Mouse (Mus musculus): ENCODE measurements around the gene Ube3c. TPM values are rescaled to one million over a fixed set of nuclear protein-coding genes. Genes with fewer than 3 reads are reported as not detected.
A peak's percentile ranks its signal among the peaks of the same experiment; 100 is the strongest.
"Not testable (repeated sequence)": the region's sequence is repeated elsewhere in the genome, so short reads cannot be mapped to it uniquely, and the experiment has no call there.

Ube3c gene
- polyA plus RNA-seq, 1 experiment from 2014 or later: 20.4 TPM

- not testable (repeated sequence) for DNase-seq (ENCODE audit: low spot score); H3K9me3 ChIP-seq (replicated peaks; ENCODE audit: control insufficient read depth, low read length)
- H3K36me3 ChIP-seq (ENCODE audit: control insufficient read depth, insufficient read depth, low read length): peaks cover 51% of the 10 kb centered on the region
Observed at GRCm38 (mm10) chr5:29592161-29592560, 23.1 kb downstream of the Ube3c start.

GRCm38 (mm10) chr5:29606546-29606945 is 37.5 kb downstream of the Ube3c start:
- Histone ChIP-seq H3K27ac (ENCODE audit: low read depth, low read length) (no peak overlapping the region), H3K9ac (ENCODE audit: low read length) (no peak overlapping the region), H3K4me1 (ENCODE audit: control insufficient read depth, insufficient read depth, low read length) (no peaks in the 10 kb centered on the region), H3K27me3 (replicated peaks; ENCODE audit: control insufficient read depth, insufficient read depth, low read length) (no peaks in the 10 kb centered on the region), H3K9me3 (replicated peaks; ENCODE audit: control insufficient read depth, low read length) (no peaks in the 10 kb centered on the region), H3K4me2 (ENCODE audit: low read length) (no peak overlapping the region), H3K4me3 (ENCODE audit: low read depth, low read length) (no peak overlapping the region), H3K36me3 (ENCODE audit: control insufficient read depth, insufficient read depth, low read length) (peaks cover 61% of the 10 kb centered on the region)
- WGBS: 75% methylated on average over 2 of the region's 2 CpGs
- DNase-seq (ENCODE audit: low spot score) (peak; percentile 13), ATAC-seq (no peak)

More at GRCm38 (mm10) chr5:29592161-29592560, 23.1 kb downstream of the Ube3c start:
- ATAC-seq; H3K4me2 ChIP-seq (ENCODE audit: low read length); H3K27me3 ChIP-seq (replicated peaks; ENCODE audit: control insufficient read depth, insufficient read depth, low read length); H3K4me3 ChIP-seq (ENCODE audit: low read depth, low read length); H3K27ac ChIP-seq (ENCODE audit: low read depth, low read length); H3K9ac ChIP-seq (ENCODE audit: low read length); H3K4me1 ChIP-seq (ENCODE audit: control insufficient read depth, insufficient read depth, low read length): not testable (repeated sequence)
- whole genome bisulfite sequencing: 97% methylated on average over 7 of the region's 7 CpGs

- no peak for DNase-seq (ENCODE audit: low spot score)
- 93% methylated on average over 10 of the region's 10 CpGs for WGBS
Observed at GRCm38 (mm10) chr5:29625610-29626009, 56.6 kb downstream of the Ube3c start.

GRCm38 (mm10) chr5:29629941-29630340 is 60.9 kb downstream of the Ube3c start:
- H3K4me3 ChIP-seq (ENCODE audit: low read depth, low read length): no peak overlapping the region
- no peak overlapping the region for H3K4me2 ChIP-seq (ENCODE audit: low read length)
- no peak overlapping the region for H3K9ac ChIP-seq (ENCODE audit: low read length)
- H3K36me3 ChIP-seq (ENCODE audit: control insufficient read depth, insufficient read depth, low read length): peaks cover 46% of the 10 kb centered on the region
- H3K27me3 ChIP-seq (replicated peaks; ENCODE audit: control insufficient read depth, insufficient read depth, low read length): no peaks in the 10 kb centered on the region
- no peak for ATAC-seq
- no peak for DNase-seq (ENCODE audit: low spot score)
- no peaks in the 10 kb centered on the region for H3K9me3 ChIP-seq (replicated peaks; ENCODE audit: control insufficient read depth, low read length)
- 83% methylated on average over 2 of the region's 2 CpGs for WGBS
- H3K27ac ChIP-seq (ENCODE audit: low read depth, low read length): no peak overlapping the region
- no peaks in the 10 kb centered on the region; the same call in 1 of the 2 replicates for H3K4me1 ChIP-seq (ENCODE audit: control insufficient read depth, insufficient read depth, low read length)

More at GRCm38 (mm10) chr5:29625610-29626009, 56.6 kb downstream of the Ube3c start:
- H3K9me3 ChIP-seq (replicated peaks; ENCODE audit: control insufficient read depth, low read length): no peaks in the 10 kb centered on the region
- no peak overlapping the region for H3K9ac ChIP-seq (ENCODE audit: low read length)
- H3K4me3 ChIP-seq (ENCODE audit: low read depth, low read length): no peak overlapping the region
- no peaks in the 10 kb centered on the region; the same call in 1 of the 2 replicates for H3K4me1 ChIP-seq (ENCODE audit: control insufficient read depth, insufficient read depth, low read length)
- no peak overlapping the region for H3K27ac ChIP-seq (ENCODE audit: low read depth, low read length)
- peaks cover 49% of the 10 kb centered on the region for H3K36me3 ChIP-seq (ENCODE audit: control insufficient read depth, insufficient read depth, low read length)
- H3K4me2 ChIP-seq (ENCODE audit: low read length): no peak overlapping the region
- no peak for ATAC-seq
- H3K27me3 ChIP-seq (replicated peaks; ENCODE audit: control insufficient read depth, insufficient read depth, low read length): no peaks in the 10 kb centered on the region

- Histone ChIP-seq H3K27ac (ENCODE audit: low read depth, low read length) (no peak overlapping the region), H3K27me3 (replicated peaks; ENCODE audit: control insufficient read depth, insufficient read depth, low read length) (no peaks in the 10 kb centered on the region), H3K9me3 (replicated peaks; ENCODE audit: control insufficient read depth, low read length) (no peaks in the 10 kb centered on the region), H3K36me3 (ENCODE audit: control insufficient read depth, insufficient read depth, low read length) (peaks cover 51% of the 10 kb centered on the region), H3K9ac (ENCODE audit: low read length) (no peak overlapping the region), H3K4me3 (ENCODE audit: low read depth, low read length) (no peak overlapping the region), H3K4me1 (ENCODE audit: control insufficient read depth, insufficient read depth, low read length) (no peaks in the 10 kb centered on the region; the same call in 1 of the 2 replicates), H3K4me2 (ENCODE audit: low read length) (no peak overlapping the region)
- 90% methylated on average over 3 of the region's 3 CpGs for WGBS
- no peak for ATAC-seq
- no peak for DNase-seq (ENCODE audit: low spot score)
Observed at GRCm38 (mm10) chr5:29631711-29632110, 62.7 kb downstream of the Ube3c start.

GRCm38 (mm10) chr5:29636298-29636697 is 67.3 kb downstream of the Ube3c start:
- Histone ChIP-seq H3K9ac (ENCODE audit: low read length) (no peak overlapping the region), H3K4me2 (ENCODE audit: low read length) (no peak overlapping the region), H3K4me1 (ENCODE audit: control insufficient read depth, insufficient read depth, low read length) (no peaks in the 10 kb centered on the region), H3K4me3 (ENCODE audit: low read depth, low read length) (no peak overlapping the region), H3K9me3 (replicated peaks; ENCODE audit: control insufficient read depth, low read length) (no peaks in the 10 kb centered on the region), H3K27me3 (replicated peaks; ENCODE audit: control insufficient read depth, insufficient read depth, low read length) (no peaks in the 10 kb centered on the region), H3K27ac (ENCODE audit: low read depth, low read length) (no peak overlapping the region), H3K36me3 (ENCODE audit: control insufficient read depth, insufficient read depth, low read length) (peaks cover 73% of the 10 kb centered on the region)
- DNase-seq (ENCODE audit: low spot score) (no peak), ATAC-seq (no peak)

GRCm38 (mm10) chr5:29636884-29637283 is 67.8 kb downstream of the Ube3c start:
- no peak for ATAC-seq
- Histone ChIP-seq H3K9ac (ENCODE audit: low read length) (no peak overlapping the region), H3K4me3 (ENCODE audit: low read depth, low read length) (no peak overlapping the region), H3K36me3 (ENCODE audit: control insufficient read depth, insufficient read depth, low read length) (peaks cover 68% of the 10 kb centered on the region), H3K27me3 (replicated peaks; ENCODE audit: control insufficient read depth, insufficient read depth, low read length) (no peaks in the 10 kb centered on the region), H3K27ac (ENCODE audit: low read depth, low read length) (no peak overlapping the region), H3K4me1 (ENCODE audit: control insufficient read depth, insufficient read depth, low read length) (no peaks in the 10 kb centered on the region), H3K9me3 (replicated peaks; ENCODE audit: control insufficient read depth, low read length) (no peaks in the 10 kb centered on the region), H3K4me2 (ENCODE audit: low read length) (no peak overlapping the region)
- DNase-seq (ENCODE audit: low spot score): peak; percentile 16

GRCm38 (mm10) chr5:29641124-29641884 is 72.3 kb downstream of the Ube3c start:
- Histone ChIP-seq H3K4me1 (ENCODE audit: control insufficient read depth, insufficient read depth, low read length) (no peaks in the 10 kb centered on the region), H3K27ac (ENCODE audit: low read depth, low read length) (no peak overlapping the region), H3K4me2 (ENCODE audit: low read length) (no peak overlapping the region), H3K9me3 (replicated peaks; ENCODE audit: control insufficient read depth, low read length) (no peaks in the 10 kb centered on the region), H3K4me3 (ENCODE audit: low read depth, low read length) (no peak overlapping the region), H3K36me3 (ENCODE audit: control insufficient read depth, insufficient read depth, low read length) (peaks cover 52% of the 10 kb centered on the region), H3K9ac (ENCODE audit: low read length) (no peak overlapping the region), H3K27me3 (replicated peaks; ENCODE audit: control insufficient read depth, insufficient read depth, low read length) (no peaks in the 10 kb centered on the region)
- 81% methylated on average over 7 of the region's 7 CpGs for WGBS
- no peak for DNase-seq (ENCODE audit: low spot score)
- no peak for ATAC-seq

- no peak for ATAC-seq
- H3K4me1 ChIP-seq (ENCODE audit: control insufficient read depth, insufficient read depth, low read length): no peaks in the 10 kb centered on the region
- peaks cover 21% of the 10 kb centered on the region for H3K36me3 ChIP-seq (ENCODE audit: control insufficient read depth, insufficient read depth, low read length)
Observed at GRCm38 (mm10) chr5:29651696-29652095, 82.7 kb downstream of the Ube3c start.

More at GRCm38 (mm10) chr5:29651696-29652095, 82.7 kb downstream of the Ube3c start:
- H3K9ac ChIP-seq (ENCODE audit: low read length): no peak overlapping the region
- H3K27me3 ChIP-seq (replicated peaks; ENCODE audit: control insufficient read depth, insufficient read depth, low read length): no peaks in the 10 kb centered on the region
- no peak overlapping the region for H3K4me3 ChIP-seq (ENCODE audit: low read depth, low read length)
- no peaks in the 10 kb centered on the region for H3K9me3 ChIP-seq (replicated peaks; ENCODE audit: control insufficient read depth, low read length)
- no peak overlapping the region for H3K4me2 ChIP-seq (ENCODE audit: low read length)
- no peak for DNase-seq (ENCODE audit: low spot score)
- H3K27ac ChIP-seq (ENCODE audit: low read depth, low read length): no peak overlapping the region

Data from forebrain, embryonic 14.5 days (tissue).